Mouse (Mus musculus) cerebellum, adult (tissue): Measurements from ENCODE around the gene Adamts4.
"Not testable (repeated sequence)": the region's sequence is repeated elsewhere in the genome, so short reads cannot be mapped to it uniquely, and the experiment has no call there.

Source experiments
- ATAC-seq: cut with Nextera tagmentation; 2 replicates; pipeline ENCODE4 v1.9.2; 2017; ENCODE audit warnings: mild to moderate bottlenecking, moderate library complexity, mixed read lengths; ENCODE audit not compliant: insufficient number of reproducible peaks, low FRiP score, low TSS enrichment

The Adamts4 gene

GRCm38 (mm10) chr1:171293906-171294297 lies 43.7 kb downstream of the Adamts4 start:
- ATAC-seq: no peak

GRCm38 (mm10) chr1:171294298-171295062 lies 44.3 kb downstream of the Adamts4 start, which contains the start of gene Ufc1:
Gene Ufc1 (minus strand): TSS chr1:171295024.
- peak; percentile 82 for ATAC-seq

GRCm38 (mm10) chr1:171295063-171295402 lies 44.8 kb downstream of the Adamts4 start:
- no peak for ATAC-seq

GRCm38 (mm10) chr1:171298226-171298625 lies 48.0 kb downstream of the Adamts4 start:
- ATAC-seq: no peak

- not testable (repeated sequence) for ATAC-seq
Measured at GRCm38 (mm10) chr1:171306157-171306556, 55.9 kb downstream of the Adamts4 start.

- no peak for ATAC-seq
Measured at GRCm38 (mm10) chr1:171309321-171309720, 59.1 kb downstream of the Adamts4 start.
